Mouse (Mus musculus) hematopoietic stem cell, adult 5-6 weeks (primary cell): ENCODE measurements around the gene Zfp266. TPM values are rescaled to one million over a fixed set of nuclear protein-coding genes. Genes with fewer than 3 reads are reported as not detected.

Experiments
- ATAC-seq, 2 experiments: fragments of 125-278 bp in 1 of 2; replicated peaks in 1 of 2; 2 replicates each; pipeline ENCODE4 v1.8.0; 2016 to 2017; ENCODE audit warnings: inconsistent platforms in 2 of 2, mild to moderate bottlenecking in 2 of 2, moderate number of reproducible peaks in 2 of 2, low read depth in 1 of 2, moderate TSS enrichment in 1 of 2; ENCODE audit not compliant: low FRiP score in 2 of 2, poor library complexity in 2 of 2, severe bottlenecking in 2 of 2, insufficient read depth in 1 of 2, low TSS enrichment in 1 of 2
- total RNA-seq: library from RNA; stranded (forward); fragments of 172-1452, 232-1000 nt; gene quantifications from 2 replicates; pipeline ENCODE4 v1.2.3, GENCODE M21; 2017

Gene Zfp266
- total RNA-seq, 1 experiment from 2014 or later, result 79.2 TPM

DNA sequence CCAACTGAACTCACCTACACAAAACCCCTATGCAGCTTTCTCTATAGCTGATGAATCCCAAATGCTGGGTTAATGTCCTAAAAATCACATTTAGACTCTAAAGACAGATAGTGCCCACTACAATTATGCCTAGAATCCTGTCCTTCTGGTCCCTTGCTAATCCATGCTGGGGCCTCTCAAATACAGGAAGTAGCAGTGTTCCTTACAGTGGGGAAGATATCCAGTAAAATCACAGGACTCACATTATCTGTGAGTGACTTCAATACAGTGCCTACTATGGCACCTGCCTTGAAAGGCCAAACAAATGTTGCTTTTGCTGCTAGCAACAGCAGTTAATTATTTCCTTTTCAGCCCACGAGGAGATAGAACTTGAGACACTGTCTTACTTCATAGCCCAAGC, 10.9 kb downstream of the Zfp266 start:
- ATAC-seq, result no peak

DNA sequence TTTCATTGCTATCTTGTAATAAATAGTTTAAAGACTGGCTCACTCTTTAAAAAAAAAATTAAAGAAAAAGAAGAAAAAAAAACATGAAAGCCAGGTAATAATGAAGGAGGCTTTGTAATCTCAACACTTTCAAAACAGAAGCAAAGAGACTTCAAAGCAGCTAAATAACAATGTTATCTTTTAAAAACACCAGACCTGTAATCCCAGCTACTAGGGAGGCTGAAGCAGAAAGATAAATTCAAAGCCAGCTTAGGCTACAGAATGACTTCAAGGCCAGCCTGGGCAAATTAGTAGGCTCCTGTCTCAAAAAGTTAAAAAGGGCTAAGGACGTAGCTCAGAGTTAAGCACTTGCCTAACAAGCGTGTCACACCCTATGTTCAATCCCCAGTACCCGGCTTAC, 11.5 kb downstream of the Zfp266 start:
- no peak for ATAC-seq

DNA sequence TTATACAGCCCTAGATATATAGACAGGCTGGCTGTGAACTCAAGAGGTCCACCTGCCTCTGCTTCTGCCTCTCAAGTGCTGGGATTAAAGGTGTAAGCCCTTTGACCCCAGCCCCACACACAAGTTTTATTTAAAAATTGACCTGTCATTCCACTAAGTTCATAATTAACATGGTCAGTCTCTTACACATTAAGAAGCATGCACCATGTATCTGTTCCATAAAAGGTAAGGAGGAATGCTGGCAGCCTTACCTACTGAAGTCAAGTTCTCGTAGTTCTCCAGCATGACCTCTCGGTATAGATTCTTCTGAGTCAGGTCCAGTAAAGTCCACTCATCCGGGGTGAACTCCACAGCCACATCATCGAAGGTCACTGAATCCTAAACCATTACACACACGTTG, 16.4 kb downstream of the Zfp266 start:
- no peak for ATAC-seq

DNA sequence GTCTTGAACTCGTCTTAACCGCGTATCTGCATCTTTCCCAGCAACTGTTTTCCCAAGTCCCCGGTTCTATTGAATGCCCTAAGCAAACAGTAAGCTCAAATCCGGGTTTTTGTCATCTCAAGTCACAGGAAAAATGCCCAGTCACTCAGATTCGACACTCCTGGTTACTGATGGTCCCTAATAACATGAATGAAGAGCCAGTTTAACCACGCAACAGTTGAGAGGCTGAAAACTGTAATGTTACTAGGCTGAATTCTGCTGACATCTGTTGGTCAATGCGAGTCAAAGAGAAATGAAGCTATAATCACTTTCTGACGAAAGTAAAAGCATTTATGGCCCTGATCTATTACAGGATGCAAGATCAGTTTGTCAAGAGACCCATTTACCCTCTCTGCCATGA, 27.9 kb downstream of the Zfp266 start:
- ATAC-seq, result peak in 1 of 2 experiments; percentile 29; a peak in 2 of 4 replicates

DNA sequence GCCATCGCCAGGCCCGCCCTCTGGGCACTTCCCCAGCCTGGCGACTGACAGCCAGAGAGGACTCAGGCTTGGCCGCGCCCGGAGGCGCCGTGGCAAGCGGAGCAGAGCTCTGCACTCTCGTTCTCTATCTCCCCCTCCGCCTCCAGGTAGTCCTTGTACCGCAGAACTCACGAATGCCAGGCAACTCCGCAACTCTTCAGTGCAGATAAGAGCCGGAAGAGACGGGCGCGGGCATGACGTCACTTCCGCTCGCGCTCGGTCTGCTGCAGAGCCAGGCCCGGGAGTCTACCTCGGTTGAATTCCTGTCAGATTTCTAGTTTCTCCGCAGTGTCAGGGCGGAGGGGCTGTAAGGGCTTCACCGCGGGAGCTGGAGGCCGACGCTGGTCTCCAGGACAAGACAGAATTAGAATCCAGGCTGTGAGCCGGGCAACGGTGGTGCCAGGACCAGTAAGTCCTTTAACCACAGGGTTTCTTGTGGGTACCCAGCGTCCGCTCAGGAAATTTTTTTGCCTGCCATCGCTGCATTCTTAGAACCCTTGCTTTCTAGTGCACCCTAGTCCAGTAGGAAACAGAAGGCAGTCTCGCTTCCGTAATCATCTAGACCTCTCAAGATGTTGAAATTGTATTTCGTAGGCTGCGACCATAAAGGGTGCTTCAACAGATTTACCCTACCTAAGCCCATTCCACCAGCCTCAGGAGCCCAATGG, 28.5 kb downstream of the Zfp266 start, which contains the start of gene Zfp426:
Gene Zfp426, minus strand, starts transcription at position 220 of the 707 bp plus-strand sequence.
- ATAC-seq, result peak; percentile 90 to 93

DNA sequence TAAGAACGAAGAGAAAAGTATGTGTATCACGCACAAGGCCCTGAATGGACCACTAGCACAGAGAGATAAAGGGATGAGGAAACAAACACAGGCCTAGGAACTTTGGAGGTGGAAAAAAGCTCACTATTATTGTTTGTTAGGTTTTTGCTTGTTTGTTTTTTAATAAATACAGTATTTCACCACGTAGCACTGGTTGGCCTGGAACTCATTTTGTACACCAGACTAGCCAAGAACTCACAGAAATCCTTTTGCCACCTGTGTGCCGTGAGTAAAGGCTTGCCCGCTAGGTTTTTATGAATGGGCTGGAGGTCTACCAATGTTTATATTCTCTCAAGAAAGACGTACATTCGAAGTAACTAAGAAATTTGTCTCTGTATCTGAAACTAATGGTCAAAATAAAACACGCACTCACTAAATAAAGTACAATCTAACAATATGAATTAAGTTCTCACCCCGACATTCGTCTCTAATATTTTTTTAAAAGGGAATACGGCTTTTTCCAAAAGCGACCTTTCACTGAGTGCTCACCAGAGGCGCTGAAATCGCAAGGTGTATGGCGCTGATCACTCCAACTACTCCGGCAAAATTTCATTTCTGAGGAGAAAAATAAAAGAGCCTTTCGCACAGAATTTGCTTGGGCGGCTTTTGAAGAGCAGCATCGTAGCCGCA, 29.2 kb downstream of the Zfp266 start:
- ATAC-seq, result no peak

DNA sequence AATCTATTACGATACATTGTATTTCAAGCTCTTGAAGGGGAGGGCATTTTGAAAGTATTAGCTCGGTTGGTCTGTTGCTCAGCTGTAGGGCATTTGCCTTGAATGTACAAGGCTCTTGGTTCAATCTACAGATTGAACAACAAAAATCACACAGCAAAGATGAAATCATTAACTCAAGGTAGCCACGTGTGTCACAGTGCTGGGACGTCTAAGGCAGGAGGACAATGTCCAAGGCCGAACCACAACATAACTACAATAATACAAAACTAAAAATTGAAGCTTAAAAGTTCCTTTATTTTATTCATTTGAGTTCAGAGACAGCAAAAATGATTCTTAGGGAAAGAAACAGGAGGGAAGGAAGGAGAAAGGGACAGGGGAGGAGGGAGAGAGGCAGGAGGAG, 31.7 kb downstream of the Zfp266 start:
- no peak for ATAC-seq

DNA sequence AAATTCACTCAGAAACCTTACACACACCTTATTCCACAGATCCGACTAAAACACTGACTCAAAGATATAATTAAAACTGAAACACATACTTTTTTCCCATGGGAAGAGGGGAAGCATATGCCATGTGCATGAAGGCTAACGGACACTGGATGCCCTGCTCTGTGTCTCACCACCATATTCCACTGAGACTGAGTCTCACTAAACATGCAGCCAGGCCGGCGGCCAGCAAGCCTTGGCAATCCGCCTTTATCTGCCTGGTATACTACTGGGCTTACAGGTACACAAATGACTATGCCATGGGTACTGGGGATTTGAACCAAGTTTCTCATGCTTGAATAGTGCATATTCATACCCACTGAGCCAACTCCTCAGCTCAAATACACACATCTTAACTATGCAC, 41.8 kb downstream of the Zfp266 start:
- no peak for ATAC-seq

DNA sequence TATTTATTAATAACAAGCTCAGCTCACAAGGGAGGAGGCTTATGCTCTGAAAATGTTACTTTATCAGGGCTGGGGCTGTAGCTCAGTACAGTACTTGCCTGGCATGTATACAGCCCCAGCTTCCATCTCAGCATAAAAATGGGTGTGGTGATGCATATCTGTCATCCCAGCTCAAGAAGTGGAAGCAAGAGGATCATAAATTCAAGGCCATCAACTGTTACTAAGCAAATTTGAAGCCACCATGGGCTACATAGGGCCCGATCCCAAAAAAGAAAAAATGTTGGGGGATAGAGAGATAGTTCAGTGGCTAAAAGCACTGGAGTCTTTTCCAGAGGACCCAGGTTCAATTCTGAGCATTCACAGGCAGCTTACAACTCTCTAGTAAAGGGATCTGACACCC, 44.6 kb downstream of the Zfp266 start:
- ATAC-seq, result no peak

DNA sequence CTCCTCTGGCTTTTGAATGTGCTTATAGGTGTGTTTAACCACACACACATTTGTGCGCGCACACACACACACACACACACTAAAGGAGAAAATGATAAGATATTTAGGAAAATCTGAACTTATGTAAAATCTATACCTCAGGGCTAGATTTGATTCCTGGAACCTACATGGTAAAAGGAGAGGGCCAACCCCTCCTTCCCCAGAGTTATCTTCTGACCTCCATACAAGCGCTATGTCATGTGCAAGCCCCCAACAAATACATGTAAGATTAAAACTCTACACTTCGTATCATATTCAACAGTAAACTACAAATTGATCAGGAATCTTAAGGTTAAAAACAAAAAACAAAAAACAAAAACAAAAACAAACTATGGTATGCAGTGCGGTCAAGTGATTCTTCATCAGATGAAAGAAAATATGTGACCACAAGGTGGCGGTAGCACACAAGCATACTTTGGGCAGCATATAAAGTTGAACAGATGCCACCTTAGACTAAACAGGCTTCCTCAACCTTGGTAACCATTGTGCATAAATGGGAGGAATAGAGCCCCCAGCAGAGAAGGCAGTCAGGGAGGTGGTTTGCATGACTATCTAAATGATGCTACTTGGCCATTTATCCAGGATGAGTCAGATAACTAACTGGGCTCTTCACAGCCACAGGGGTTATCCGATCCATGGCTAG, 54.3 kb downstream of the Zfp266 start:
- ATAC-seq, result peak; percentile 87 to 91

DNA sequence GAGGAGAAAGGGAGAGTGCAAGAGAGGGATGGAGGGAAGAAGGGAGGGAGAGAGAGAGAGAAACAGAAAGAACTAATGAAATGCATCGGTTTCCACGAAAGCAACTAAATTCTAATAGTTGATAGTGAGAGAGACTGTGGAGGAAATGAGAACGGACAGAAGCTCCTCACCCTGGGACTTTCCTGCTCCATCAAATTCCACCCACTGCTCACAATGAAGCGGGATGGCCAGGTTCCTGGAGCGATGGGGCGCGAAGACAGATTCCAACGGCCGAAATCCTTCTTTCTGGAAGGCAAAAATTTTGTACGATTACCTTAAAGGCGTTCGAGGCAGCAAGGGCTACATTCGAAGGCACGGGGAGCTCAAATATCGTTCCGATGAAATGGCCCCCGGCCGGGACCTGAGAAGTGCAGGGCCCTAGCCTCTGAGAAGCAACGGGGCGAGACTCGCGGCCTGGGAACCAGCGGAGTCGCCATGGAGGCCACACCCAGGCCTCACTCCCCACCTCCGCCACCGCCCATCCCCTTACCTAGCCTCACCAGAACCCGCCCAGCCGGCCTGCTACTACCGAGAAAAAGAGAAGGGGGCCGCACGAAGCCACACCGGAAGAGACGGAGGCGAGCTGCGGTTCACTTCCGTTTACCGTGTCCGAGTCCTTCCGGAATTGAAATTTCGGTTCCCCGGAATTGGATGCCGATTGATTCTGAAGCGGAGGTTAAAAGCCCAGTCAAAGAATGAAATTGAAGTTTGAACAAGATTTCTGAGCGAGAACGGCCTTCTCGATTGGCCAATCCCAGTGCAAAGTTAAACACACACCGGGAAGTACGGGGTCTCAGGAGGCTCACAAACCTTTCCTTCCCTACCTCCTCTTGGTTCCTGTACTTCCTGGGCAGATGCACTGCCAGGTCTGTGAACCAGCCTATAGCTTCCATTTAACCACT, 61.6 kb downstream of the Zfp266 start, which contains the start of gene Zfp26:
Gene Zfp26, minus strand, starts transcription at position 786 of the 941 bp plus-strand sequence.
- peak; percentile 94 to 97 for ATAC-seq

DNA sequence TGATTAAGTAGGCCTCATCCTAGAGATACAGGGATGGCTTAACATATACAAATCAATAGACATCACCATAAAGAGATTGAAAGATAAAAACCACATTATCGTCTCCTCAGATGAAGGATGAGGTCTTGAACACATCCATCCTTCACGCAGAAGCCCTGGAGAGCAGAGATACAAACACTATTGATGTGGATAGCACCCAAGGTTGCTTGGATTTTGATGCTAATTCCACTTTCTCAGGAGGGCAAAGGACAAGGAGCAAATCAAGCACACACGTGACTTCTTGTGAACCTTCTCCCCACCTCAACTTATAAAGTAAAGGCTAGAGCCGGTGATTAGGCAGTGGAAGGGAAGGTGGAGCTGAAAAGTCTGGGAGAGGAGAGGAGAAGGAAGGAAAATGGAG, 67.6 kb downstream of the Zfp266 start:
- ATAC-seq, result no peak

DNA sequence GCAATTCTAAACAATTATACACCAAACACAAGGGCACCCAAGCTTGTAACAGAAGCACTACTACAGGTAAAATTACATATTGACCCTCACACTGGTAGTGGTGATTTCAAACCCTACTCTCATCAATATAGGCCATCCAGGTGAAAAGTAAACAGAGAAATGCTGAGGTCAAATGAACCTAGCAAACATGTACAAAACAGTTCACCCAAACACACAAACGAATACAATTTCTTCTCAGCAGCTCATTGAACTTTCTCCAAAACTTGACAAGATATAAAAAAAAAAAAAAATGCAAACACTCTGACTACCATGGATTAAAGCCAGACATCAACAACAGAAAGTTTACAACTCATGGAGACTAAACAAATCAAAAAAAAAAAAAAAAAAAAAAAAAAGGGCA, 69.7 kb downstream of the Zfp266 start:
- no peak for ATAC-seq

Other genes with a start within 250 kb of the Zfp266 start
- not detected in 2 replicates for gene Olfr39, start 239.1 kb downstream of the Zfp266 start, total RNA-seq
- not detected in 2 replicates for gene Olfr873, start 222.9 kb downstream of the Zfp266 start, total RNA-seq
- gene Olfr18, start 185.3 kb downstream of the Zfp266 start, total RNA-seq, result not detected in 2 replicates
- gene Zfp560, start 136.2 kb downstream of the Zfp266 start, total RNA-seq, result 7.4 and 7.6 TPM in 2 replicates
- gene Zfp26, start 61.3 kb downstream of the Zfp266 start, total RNA-seq, result 38.0 and 56.2 TPM in 2 replicates
- gene Zfp426, start 28.7 kb downstream of the Zfp266 start, total RNA-seq, result 24.3 and 33.7 TPM in 2 replicates
- 5.5 and 7.2 TPM in 2 replicates for gene Zfp846, start 59.9 kb upstream of the Zfp266 start, total RNA-seq
- gene Ubl5, start 121.5 kb upstream of the Zfp266 start, total RNA-seq, result 63.3 and 185 TPM in 2 replicates
- 5.3 and 5.7 TPM in 2 replicates for gene Fbxl12, start 123.3 kb upstream of the Zfp266 start, total RNA-seq
- gene Pin1, start 130.7 kb upstream of the Zfp266 start, total RNA-seq, result 8.9 and 13.4 TPM in 2 replicates
- gene Olfm2, start 224.9 kb upstream of the Zfp266 start, total RNA-seq, result not detected in 2 replicates